Comparison of ENCODE assay signal across 11 mouse cellular contexts in the genomic region with DNA sequence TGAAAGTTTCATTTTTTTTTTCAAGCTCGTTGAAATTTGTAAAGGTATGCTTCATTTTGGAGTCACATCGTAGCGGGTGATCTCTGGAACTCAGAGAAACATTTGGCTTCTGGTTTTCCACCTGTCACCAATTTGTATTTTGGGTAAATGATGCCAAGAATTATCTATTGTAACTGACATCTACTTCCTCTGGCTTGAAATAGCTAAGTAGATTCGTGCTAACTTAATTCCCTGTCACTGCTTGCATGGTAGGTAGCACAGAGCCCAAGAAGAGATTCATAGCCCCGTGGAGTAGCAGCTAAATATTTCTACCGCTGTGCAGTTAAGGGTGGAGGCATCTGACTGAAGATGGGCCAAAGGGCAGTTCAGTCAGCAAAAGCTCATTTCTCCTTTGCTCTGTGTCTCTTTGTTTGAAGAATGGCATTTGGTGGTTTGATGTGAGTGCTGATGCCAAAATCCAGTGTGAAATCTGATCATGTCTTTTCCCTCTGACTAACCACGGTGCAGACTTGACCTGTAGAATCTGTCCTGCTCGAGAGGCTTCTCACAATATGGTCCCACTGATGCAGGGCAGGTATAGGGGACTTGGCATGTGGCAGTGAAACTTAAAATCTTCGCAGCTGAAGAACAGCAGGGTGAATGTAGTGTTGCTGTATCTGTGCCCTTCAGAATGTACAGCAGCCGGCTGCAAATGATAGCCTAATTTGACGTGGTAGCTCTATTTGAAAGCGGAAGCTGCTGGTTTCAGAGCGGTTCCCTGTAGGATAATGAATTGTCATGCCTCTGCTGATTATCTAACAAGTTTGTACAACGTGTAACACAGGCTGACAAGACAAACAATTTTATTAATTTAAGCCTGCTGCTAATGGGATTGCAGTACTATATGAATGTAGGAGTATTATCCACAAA.
DNase-seq lines count a peak whose midpoint lies in the region; ATAC-seq and TF ChIP-seq lines count a peak whose summit lies in the region.
"Had no signal": no experiment of that assay in that cellular context is flagged by ENCODE, and none has a peak within 500 bp of the region (broad histone marks: within the 10 kb centered on the region; RNA-seq: fewer than 3 reads in every experiment).

No protein-coding gene starts in this region.

- TF ChIP-seq CTCF in intestine, postnatal 0 days (IDR thresholded peaks at IDR 0.05; ENCODE audit: low read depth): no peak

- no peaks in the 10 kb centered on the region for H3K27me3 ChIP-seq in intestine, embryonic 16.5 days (replicated peaks; ENCODE audit: control insufficient read depth, insufficient read depth, low read length)
- no peaks in the 10 kb centered on the region for H3K27me3 ChIP-seq in intestine, postnatal 0 days (replicated peaks; ENCODE audit: control insufficient read depth, insufficient read depth, low read length)

- H3K4me1 ChIP-seq in intestine, embryonic 16.5 days (ENCODE audit: control insufficient read depth, insufficient read depth, low read length): no peaks in the 10 kb centered on the region
- H3K4me1 ChIP-seq in intestine, postnatal 0 days (replicated peaks; ENCODE audit: control insufficient read depth, insufficient read depth, low read length): no peaks in the 10 kb centered on the region

- no peaks in the 10 kb centered on the region for H3K36me3 ChIP-seq in intestine, embryonic 16.5 days (ENCODE audit: control insufficient read depth, insufficient read depth, low read length)
- no peaks in the 10 kb centered on the region for H3K36me3 ChIP-seq in intestine, postnatal 0 days (ENCODE audit: control insufficient read depth, insufficient read depth)
- H3K36me3 ChIP-seq: limb, embryonic 10.5 days; midbrain, embryonic 10.5 days had no signal

- no peak overlapping the region for H3K4me2 ChIP-seq in intestine, embryonic 16.5 days (ENCODE audit: low read depth, low read length)
- H3K4me2 ChIP-seq in intestine, postnatal 0 days (replicated peaks; ENCODE audit: low read depth): no peak overlapping the region

- no peak for ATAC-seq in intestine, embryonic 16.5 days
- no peak for ATAC-seq in intestine, postnatal 0 days

- H3K9me3 ChIP-seq in intestine, embryonic 16.5 days (ENCODE audit: control insufficient read depth, low read length): no peaks in the 10 kb centered on the region
- H3K9me3 ChIP-seq in intestine, postnatal 0 days (ENCODE audit: control insufficient read depth): no peaks in the 10 kb centered on the region
- H3K9me3 ChIP-seq: limb, embryonic 10.5 days; midbrain, embryonic 10.5 days had no signal

- 65% methylated on average over 14 of the region's 14 CpGs for WGBS in intestine, embryonic 16.5 days
- WGBS in intestine, postnatal 0 days: 74% methylated on average over 14 of the region's 14 CpGs

- DNase-seq in retina, postnatal 1 day: peak; percentile 14
- DNase-seq in retina, embryonic 14.5 days (ENCODE audit: low spot score): no peak
- DNase-seq in cerebellum, adult 8-10 months: peak; percentile 51
- no peak for DNase-seq in lung, postnatal 14 days
- no peak for DNase-seq in ovary, postnatal 14 days (ENCODE audit: low spot score)
- DNase-seq: lung, adult 2 months had no signal

- peak overlapping the region; percentile 41; the same call in 1 of the 2 replicates for H3K27ac ChIP-seq in intestine, embryonic 16.5 days (ENCODE audit: low read length)
- no peak overlapping the region for H3K27ac ChIP-seq in intestine, postnatal 0 days (ENCODE audit: low read depth, low read length)
- H3K27ac ChIP-seq: limb, embryonic 10.5 days; midbrain, embryonic 10.5 days; stomach, postnatal 0 days had no signal

- no peak overlapping the region for H3K9ac ChIP-seq in intestine, embryonic 16.5 days (ENCODE audit: low read depth, low read length)
- no peak overlapping the region for H3K9ac ChIP-seq in intestine, postnatal 0 days (ENCODE audit: low read depth, low read length)

- H3K4me3 ChIP-seq in intestine, embryonic 16.5 days (ENCODE audit: low read length): no peak overlapping the region
- no peak overlapping the region for H3K4me3 ChIP-seq in intestine, postnatal 0 days (ENCODE audit: low read depth, low read length)
- H3K4me3 ChIP-seq: limb, embryonic 10.5 days; midbrain, embryonic 10.5 days had no signal

Comparison
In these comparisons a context has a peak if more than half of its experiments do, and no peak if none do; other contexts are left out.
1. DNase-seq: peak in retina, postnatal 1 day (single experiment) and cerebellum, adult 8-10 months (single experiment); none in retina, embryonic 14.5 days (single experiment), lung, postnatal 14 days (single experiment) and ovary, postnatal 14 days (single experiment).